Mouse (Mus musculus) G1E (cell line): ENCODE results near the gene Kiz. TPM values are rescaled to one million over a fixed set of nuclear protein-coding genes. Genes with fewer than 3 reads are reported as not detected.

Experiments
- ATAC-seq: 2 replicates; pipeline ENCODE4 v1.8.0; 2016; ENCODE audit warnings: mild to moderate bottlenecking; ENCODE audit not compliant: insufficient number of reproducible peaks, poor library complexity, low FRiP score, severe bottlenecking; ENCODE audit errors: extremely low read depth
- DNase-seq: peaks from one replicate; pipeline ENCODE4 v3.0.0; 2012; ENCODE audit warnings: low spot score
- H3K27me3 ChIP-seq: 2 replicates; pipeline ENCODE4 v1.6.1; 2012; ENCODE audit warnings: mild to moderate bottlenecking, low read length, inconsistent platforms; ENCODE audit not compliant: insufficient read depth
- H3K36me3 ChIP-seq: replicated peaks from 2 replicates; pipeline ENCODE3; 2012; ENCODE audit warnings: mild to moderate bottlenecking, inconsistent platforms
- H3K4me1 ChIP-seq: 2 replicates; pipeline ENCODE4 v1.6.1; 2012; ENCODE audit warnings: low read depth, low read length, inconsistent platforms, mixed read lengths; ENCODE audit not compliant: insufficient read depth
- H3K4me3 ChIP-seq: 2 replicates; pipeline ENCODE4 v1.5.1; 2012; ENCODE audit warnings: low read depth, mild to moderate bottlenecking, inconsistent platforms, low read length, moderate library complexity, mixed read lengths
- H3K9me3 ChIP-seq: replicated peaks from 2 replicates; pipeline ENCODE4 v1.6.1; 2012; ENCODE audit warnings: inconsistent platforms
- CTCF ChIP-seq: IDR thresholded peaks from 2 replicates; pipeline ENCODE4 v1.5.1; 2012; ENCODE audit warnings: low read depth, low read length, inconsistent platforms, mixed read lengths
- GATA1 ChIP-seq: IDR thresholded peaks from 2 replicates; pipeline ENCODE4 v1.6.1; 2012; ENCODE audit warnings: borderline replicate concordance, low read length, inconsistent platforms, mixed read lengths
- GATA2 ChIP-seq: IDR thresholded peaks from 2 replicates; pipeline ENCODE4 v1.6.1; 2012; ENCODE audit warnings: low read depth, low read length, inconsistent platforms, borderline replicate concordance
- POLR2AphosphoS5 ChIP-seq: IDR thresholded peaks from 2 replicates; pipeline ENCODE4 v1.6.1; 2012; ENCODE audit warnings: low read depth, low read length, inconsistent platforms; ENCODE audit not compliant: insufficient replicate concordance
- TAL1 ChIP-seq: conservative IDR thresholded peaks from 2 replicates; pipeline ENCODE4 v1.6.1; 2012; ENCODE audit warnings: low read depth, low read length, inconsistent platforms, mixed read lengths
- polyA plus RNA-seq: library from polyadenylated mRNA; stranded (reverse); fragments of >175 nt; gene quantifications from 2 replicates; pipeline ENCODE4 v1.2.3, GENCODE M21; 2012
- total RNA-seq, 2 experiments: library from RNA; stranded (forward) in 1 of 2; stranded (reverse) in 1 of 2; fragments of 200-1000 nt in 1 of 2; fragments of >200 nt in 1 of 2; fragmentation: Nextera tagmentation in 1 of 2; gene quantifications; 2 replicates each; pipeline ENCODE4 v1.2.3; 2014 to 2017

Kiz gene
- total and polyA plus RNA-seq, 3 experiments = 10.5 to 56.7 (median 44.6) TPM

- TF ChIP-seq CTCF = no peak
- no peak for TF ChIP-seq GATA2
- no peak for TF ChIP-seq POLR2AphosphoS5
- no peak for TF ChIP-seq GATA1
- TF ChIP-seq TAL1 = no peak
- H3K4me3 ChIP-seq = no peak overlapping the region
- no peak for ATAC-seq
Measured at GRCm38 (mm10) chr2:146958398-146958911, 102.8 kb downstream of the Kiz start.

GRCm38 (mm10) chr2:146958951-146959821, 103.5 kb downstream of the Kiz start:
- peak; percentile 50; the same call in 1 of the 2 replicates for ATAC-seq

More at GRCm38 (mm10) chr2:146958398-146958911, 102.8 kb downstream of the Kiz start:
- peaks cover 28% of the 10 kb centered on the region for H3K36me3 ChIP-seq
- no peaks in the 10 kb centered on the region for H3K9me3 ChIP-seq
- DNase-seq = no peak
- H3K4me1 ChIP-seq = no peaks in the 10 kb centered on the region
- no peaks in the 10 kb centered on the region for H3K27me3 ChIP-seq

GRCm38 (mm10) chr2:146975024-146975423, 119.4 kb downstream of the Kiz start:
- Histone ChIP-seq H3K27me3 (no peaks in the 10 kb centered on the region; the same call in 1 of the 2 replicates), H3K4me1 (no peaks in the 10 kb centered on the region; the same call in 1 of the 2 replicates), H3K36me3 (peaks cover 6% of the 10 kb centered on the region), H3K4me3 (no peak overlapping the region), H3K9me3 (no peaks in the 10 kb centered on the region)
- TF ChIP-seq GATA1 (no peak), GATA2 (no peak), POLR2AphosphoS5 (no peak), TAL1 (no peak), CTCF (no peak)
- no peak for DNase-seq
- ATAC-seq = no peak

More at GRCm38 (mm10) chr2:146958951-146959821, 103.5 kb downstream of the Kiz start:
- Histone ChIP-seq H3K4me1 (no peaks in the 10 kb centered on the region), H3K27me3 (no peaks in the 10 kb centered on the region), H3K36me3 (peaks cover 30% of the 10 kb centered on the region), H3K4me3 (no peak overlapping the region), H3K9me3 (no peaks in the 10 kb centered on the region)
- TF ChIP-seq POLR2AphosphoS5 = no peak
- TF ChIP-seq CTCF = peak; percentile 24; the same call in 1 of the 2 replicates
- TF ChIP-seq GATA2 = no peak
- TF ChIP-seq GATA1 = no peak
- peak; percentile 19 for DNase-seq

- Histone ChIP-seq H3K4me1 (no peaks in the 10 kb centered on the region; the same call in 1 of the 2 replicates), H3K27me3 (no peaks in the 10 kb centered on the region; the same call in 1 of the 2 replicates), H3K36me3 (peaks cover under 1% of the 10 kb centered on the region), H3K4me3 (no peak overlapping the region), H3K9me3 (no peaks in the 10 kb centered on the region)
- TF ChIP-seq POLR2AphosphoS5 (no peak), CTCF (no peak), GATA1 (no peak), TAL1 (no peak), GATA2 (no peak)
- DNase-seq (no peak), ATAC-seq (no peak)
Measured at GRCm38 (mm10) chr2:146975453-146976028, 119.9 kb downstream of the Kiz start.

GRCm38 (mm10) chr2:146982786-146983185, 127.1 kb downstream of the Kiz start:
- H3K36me3 ChIP-seq = no peaks in the 10 kb centered on the region
- H3K4me1 ChIP-seq = no peaks in the 10 kb centered on the region
- no peak for ATAC-seq

DNA sequence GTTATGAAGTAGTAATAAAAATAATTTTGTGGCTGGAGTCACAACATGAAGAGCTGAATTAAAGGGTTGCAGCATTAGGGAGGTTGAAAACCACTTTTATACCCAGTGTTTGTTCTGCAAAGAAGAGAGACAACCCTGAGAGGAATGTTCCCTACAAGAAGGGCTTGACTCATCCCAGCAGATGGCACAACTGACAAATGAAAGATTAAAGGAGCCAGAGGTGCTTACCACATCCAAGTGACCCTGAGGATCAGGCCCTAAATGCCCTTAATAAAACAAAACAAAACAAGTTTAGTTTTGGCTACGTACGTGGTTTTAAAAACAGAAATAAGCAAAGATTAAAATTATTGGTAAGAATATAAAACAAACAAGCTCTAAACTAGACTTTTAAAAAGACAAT, 129.2 kb downstream of the Kiz start:
- Histone ChIP-seq H3K9me3 (0 out of 2 replicates have a peak, but pooled peaks cover 3% of the 10 kb centered on the region), H3K4me1 (no peaks in the 10 kb centered on the region), H3K4me3 (no peak overlapping the region), H3K36me3 (no peaks in the 10 kb centered on the region), H3K27me3 (no peaks in the 10 kb centered on the region)
- no peak for TF ChIP-seq GATA1
- TF ChIP-seq CTCF = no peak
- no peak for TF ChIP-seq TAL1
- no peak for TF ChIP-seq GATA2
- no peak for TF ChIP-seq POLR2AphosphoS5
- DNase-seq (no peak), ATAC-seq (no peak)

More at GRCm38 (mm10) chr2:146982786-146983185, 127.1 kb downstream of the Kiz start:
- no peak for DNase-seq
- Histone ChIP-seq H3K9me3 (0 out of 2 replicates have a peak, but pooled peaks cover 3% of the 10 kb centered on the region), H3K27me3 (no peaks in the 10 kb centered on the region; the same call in 1 of the 2 replicates), H3K4me3 (no peak overlapping the region)
- no peak for TF ChIP-seq TAL1
- TF ChIP-seq GATA1 = no peak
- TF ChIP-seq CTCF = no peak
- no peak for TF ChIP-seq GATA2
- no peak for TF ChIP-seq POLR2AphosphoS5
